ENCODE assay signal across 9 mouse cellular contexts in the genomic region with DNA sequence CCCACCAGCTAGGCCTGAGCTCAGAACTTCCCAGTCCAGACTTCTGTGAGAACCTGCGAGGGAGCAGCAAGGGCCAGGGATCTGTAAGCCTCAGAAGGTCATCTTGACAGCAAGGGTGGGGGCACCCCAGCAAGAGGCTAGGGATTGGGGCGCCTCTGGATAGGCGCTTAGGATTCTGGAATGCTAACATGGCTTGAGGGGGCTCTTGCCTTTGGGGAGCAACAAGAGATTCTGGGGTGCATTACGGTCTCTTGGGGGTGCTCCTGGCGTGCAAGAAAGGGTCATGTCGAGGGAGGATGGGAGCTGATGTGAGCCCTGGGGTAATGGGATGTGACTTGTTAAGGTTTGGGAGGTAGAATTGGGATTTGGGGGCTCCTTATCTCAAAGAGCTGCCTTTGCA. TPM values are rescaled to one million over a fixed set of nuclear protein-coding genes. Genes with fewer than 3 reads are reported as not detected.
A peak's percentile ranks its signal among the peaks of the same experiment; 100 is the strongest.
DNase-seq lines count a peak whose midpoint lies in the region; ATAC-seq and TF ChIP-seq lines count a peak whose summit lies in the region.
"Had no signal": no experiment of that assay in that cellular context is flagged by ENCODE, and none has a peak within 500 bp of the region (broad histone marks: within the 10 kb centered on the region; RNA-seq: fewer than 3 reads in every experiment).

No protein-coding gene starts in this region.

- no peak for DNase-seq in heart, adult 2 months
- DNase-seq in heart, postnatal 10 days: no peak
- peak; percentile 49 for DNase-seq in MN1 (ENCODE audit: low spot score)
- DNase-seq in heart, postnatal 4 days: peak; percentile 40
- no peak for DNase-seq in urinary bladder, adult 2 months (ENCODE audit: low spot score)
- no peak for DNase-seq in right cerebral cortex, adult 2 months (ENCODE audit: low spot score in 2 of 2)

- H3K4me1 ChIP-seq in heart, adult 2 months (ENCODE audit: control insufficient read depth, insufficient read depth, low read length): peaks cover 4% of the 10 kb centered on the region

- TF ChIP-seq CTCF in heart, adult 2 months (IDR thresholded peaks at IDR 0.05): no peak

- H3K27me3 ChIP-seq in heart, adult 2 months (ENCODE audit: control insufficient read depth, insufficient read depth, low read length): no peaks in the 10 kb centered on the region

- no peaks in the 10 kb centered on the region; the same call in 1 of the 2 replicates for H3K79me2 ChIP-seq in heart, adult 2 months (replicated peaks; ENCODE audit: control insufficient read depth, insufficient read depth, low read length)
- peaks cover 29% of the 10 kb centered on the region; the same call in 1 of the 2 replicates for H3K79me2 ChIP-seq in macrophage (ENCODE audit: inconsistent target)

- peak overlapping the region; percentile 67 for H3K9ac ChIP-seq in heart, adult 2 months (ENCODE audit: low read depth, low read length)

- no peak for TF ChIP-seq EP300 in heart, adult 2 months (IDR thresholded peaks at IDR 0.05; ENCODE audit: insufficient read depth, low read depth, low read length)

- 33% methylated on average over 6 of the region's 6 CpGs for WGBS in heart, adult 2 months
- 78% methylated on average over 6 of the region's 6 CpGs for WGBS in macrophage (ENCODE audit: missing documents)

- TF ChIP-seq POLR2A in heart, adult 2 months (IDR thresholded peaks at IDR 0.05; ENCODE audit: insufficient read depth, low read depth, low read length): no peak

- no peak for ATAC-seq in CD4-positive, CD25-positive, alpha-beta regulatory T cell, adult 4 months

- peak overlapping the region; percentile 96 for H3K27ac ChIP-seq in heart, adult 2 months
- H3K27ac ChIP-seq in macrophage: peak overlapping the region; percentile 25

- H3K4me3 ChIP-seq in heart, adult 2 months: peak overlapping the region; percentile 64
- no peak overlapping the region; the same call in 1 of the 2 replicates for H3K4me3 ChIP-seq in macrophage (ENCODE audit: inconsistent target)

- H3K36me3 ChIP-seq in heart, adult 2 months (ENCODE audit: control insufficient read depth, insufficient read depth, low read length): no peaks in the 10 kb centered on the region
- H3K36me3 ChIP-seq in macrophage (ENCODE audit: inconsistent target): no peaks in the 10 kb centered on the region

- intact Hi-C loops in heart, adult 2 months (cut with DNase I): no loop called here
- intact Hi-C loops in heart, postnatal 10 days (cut with DNase I): no loop called here

RNA-seq across cellular contexts. Expression of a gene that starts 0.3 kb away (rescaled TPM):
- total RNA-seq in heart, adult 2 months (2021): 100 to 1,000 TPM; 159 to 191 TPM
- 227 and 281 TPM in 2 replicates for polyA plus RNA-seq in heart, adult 2 months (2012; rRNA removed)
- 100 to 1,000 TPM; 118 to 120 TPM for total RNA-seq in heart, postnatal 10 days (2021)
- total RNA-seq in heart, postnatal 4 days (2021): 10 to 100 TPM; 77.0 to 80.3 TPM
- total RNA-seq in macrophage (2018; cell fraction: chromatin; rRNA removed): 100 to 1,000 TPM in 25 of 26 experiments, 10 to 100 TPM in 1; 92.0 to 343 (median 227) TPM
- total RNA-seq in macrophage (2018; cell fraction: cytosol; rRNA removed): 10 to 100 TPM; 55.5 to 94.2 (median 79.8) TPM
- 100 to 1,000 TPM; 122 to 340 (median 210) TPM for total RNA-seq in macrophage (2018; cell fraction: nucleus; rRNA removed)
- polyA plus RNA-seq in macrophage (2018): 59.7 to 109 TPM (median 64.8 TPM) in 3 replicates
- 10 to 100 TPM in 1 of 2 experiments, 1 to 10 TPM in 1; 3.4 to 13.6 TPM for polyA plus RNA-seq in CD4-positive, CD25-positive, alpha-beta regulatory T cell, adult 4 months (2017; shearing (Covaris generic))
- 57.3 and 63.8 TPM in 2 replicates for polyA plus RNA-seq in urinary bladder, adult 2 months (2012; rRNA removed)

RNA-seq across cellular contexts. Expression of a gene that starts 2.5 kb away (rescaled TPM):
- under 1 TPM; 0.14 to 0.18 TPM for total RNA-seq in heart, adult 2 months (2021)
- polyA plus RNA-seq in heart, adult 2 months (2012; rRNA removed): 0.12 TPM in 1 of 2 replicates, not detected in the other
- total RNA-seq in heart, postnatal 10 days (2021): under 1 TPM in 1 of 2 experiments, not detected in 1; 0.12 TPM
- total RNA-seq in heart, postnatal 4 days (2021): not detected
- not detected for total RNA-seq in macrophage (2018; cell fraction: chromatin; rRNA removed)
- under 1 TPM in 1 of 26 experiments, not detected in 25; 0.07 TPM for total RNA-seq in macrophage (2018; cell fraction: cytosol; rRNA removed)
- not detected for total RNA-seq in macrophage (2018; cell fraction: nucleus; rRNA removed)
- polyA plus RNA-seq in macrophage (2018): not detected in 3 replicates
- not detected for polyA plus RNA-seq in CD4-positive, CD25-positive, alpha-beta regulatory T cell, adult 4 months (2017; shearing (Covaris generic))
- 0.01 and 0.04 TPM in 2 replicates for polyA plus RNA-seq in urinary bladder, adult 2 months (2012; rRNA removed)
- total RNA-seq: neutrophil, adult 5-6 weeks had no signal

RNA-seq across cellular contexts. Expression of a gene that starts 10.3 kb away (rescaled TPM):
- total RNA-seq in heart, adult 2 months (2021): under 1 TPM in 1 of 2 experiments, not detected in 1; 0.16 TPM
- 0.29 and 0.51 TPM in 2 replicates for polyA plus RNA-seq in heart, adult 2 months (2012; rRNA removed)
- total RNA-seq in heart, postnatal 10 days (2021): under 1 TPM in 1 of 2 experiments, not detected in 1; 0.27 TPM
- not detected for total RNA-seq in heart, postnatal 4 days (2021)
- 1 to 10 TPM in 10 of 26 experiments, under 1 TPM in 9, not detected in 7; 0.58 to 2.4 (median 1.0) TPM for total RNA-seq in macrophage (2018; cell fraction: chromatin; rRNA removed)
- 10 to 100 TPM in 4 of 26 experiments, 1 to 10 TPM in 22; 5.0 to 13.4 (median 8.5) TPM for total RNA-seq in macrophage (2018; cell fraction: cytosol; rRNA removed)
- 10 to 100 TPM in 3 of 26 experiments, 1 to 10 TPM in 23; 1.8 to 11.6 (median 6.1) TPM for total RNA-seq in macrophage (2018; cell fraction: nucleus; rRNA removed)
- polyA plus RNA-seq in macrophage (2018): 3.2 to 9.9 TPM (median 8.7 TPM) in 3 replicates
- under 1 TPM in 1 of 2 experiments, not detected in 1; 0.79 TPM for polyA plus RNA-seq in CD4-positive, CD25-positive, alpha-beta regulatory T cell, adult 4 months (2017; shearing (Covaris generic))
- polyA plus RNA-seq in urinary bladder, adult 2 months (2012; rRNA removed): 2.3 and 3.0 TPM in 2 replicates

RNA-seq across cellular contexts. Expression of a gene that starts 23.0 kb away (rescaled TPM):
- total RNA-seq in heart, adult 2 months (2021): 10 to 100 TPM; 58.6 to 66.3 TPM
- polyA plus RNA-seq in heart, adult 2 months (2012; rRNA removed): 53.2 and 80.4 TPM in 2 replicates
- total RNA-seq in heart, postnatal 10 days (2021): 10 to 100 TPM; 78.8 to 87.3 TPM
- total RNA-seq in heart, postnatal 4 days (2021): 10 to 100 TPM; 92.0 to 95.5 TPM
- 10 to 100 TPM in 25 of 26 experiments, 1 to 10 TPM in 1; 9.5 to 56.2 (median 28.0) TPM for total RNA-seq in macrophage (2018; cell fraction: chromatin; rRNA removed)
- 100 to 1,000 TPM in 7 of 26 experiments, 10 to 100 TPM in 19; 56.4 to 132 (median 79.7) TPM for total RNA-seq in macrophage (2018; cell fraction: cytosol; rRNA removed)
- total RNA-seq in macrophage (2018; cell fraction: nucleus; rRNA removed): 10 to 100 TPM; 17.1 to 75.6 (median 30.6) TPM
- polyA plus RNA-seq in macrophage (2018): 36.7 to 133 TPM (median 114 TPM) in 3 replicates
- polyA plus RNA-seq in CD4-positive, CD25-positive, alpha-beta regulatory T cell, adult 4 months (2017; shearing (Covaris generic)): 10 to 100 TPM; 51.5 to 53.4 TPM
- polyA plus RNA-seq in urinary bladder, adult 2 months (2012; rRNA removed): 41.7 and 60.4 TPM in 2 replicates

RNA-seq across cellular contexts. Expression of a gene that starts 26.2 kb away (rescaled TPM):
- total RNA-seq in heart, adult 2 months (2021): 10 to 100 TPM; 27.0 to 29.7 TPM
- 51.6 and 53.7 TPM in 2 replicates for polyA plus RNA-seq in heart, adult 2 months (2012; rRNA removed)
- 10 to 100 TPM; 30.2 to 32.5 TPM for total RNA-seq in heart, postnatal 10 days (2021)
- 10 to 100 TPM; 31.6 to 32.4 TPM for total RNA-seq in heart, postnatal 4 days (2021)
- 100 to 1,000 TPM in 10 of 26 experiments, 10 to 100 TPM in 16; 13.0 to 161 (median 84.1) TPM for total RNA-seq in macrophage (2018; cell fraction: chromatin; rRNA removed)
- 10 to 100 TPM; 49.1 to 87.5 (median 76.8) TPM for total RNA-seq in macrophage (2018; cell fraction: cytosol; rRNA removed)
- total RNA-seq in macrophage (2018; cell fraction: nucleus; rRNA removed): 100 to 1,000 TPM in 1 of 26 experiments, 10 to 100 TPM in 25; 19.3 to 101 (median 60.5) TPM
- 30.1 to 92.7 TPM (median 76.2 TPM) in 3 replicates for polyA plus RNA-seq in macrophage (2018)
- 10 to 100 TPM; 45.1 to 58.2 TPM for polyA plus RNA-seq in CD4-positive, CD25-positive, alpha-beta regulatory T cell, adult 4 months (2017; shearing (Covaris generic))
- 96.1 and 115 TPM in 2 replicates for polyA plus RNA-seq in urinary bladder, adult 2 months (2012; rRNA removed)

Comparison
In these comparisons a context has a peak if more than half of its experiments do, and no peak if none do; other contexts are left out.
1. DNase-seq: peak in MN1 (single experiment) and heart, postnatal 4 days (single experiment); none in heart, adult 2 months (0 of 2), heart, postnatal 10 days (0 of 2), urinary bladder, adult 2 months (single experiment) and right cerebral cortex, adult 2 months (0 of 2).